Mouse (Mus musculus) liver, embryonic 14.5 days (tissue): ENCODE data around the gene Psmb7. TPM values are rescaled to one million over a fixed set of nuclear protein-coding genes. Genes with fewer than 3 reads are reported as not detected.

Experiments
- ATAC-seq: fragments of 200-750 bp; cut with Nextera tagmentation; 2 replicates; pipeline ENCODE4 v1.8.0; 2017; ENCODE audit warnings: moderate number of reproducible peaks, mild to moderate bottlenecking, moderate library complexity; ENCODE audit not compliant: insufficient read depth
- DNase-seq, 3 experiments: peaks; one replicate each; pipeline ENCODE4 v3.0.0-alpha.2; 2012 to 2013; ENCODE audit warnings: low read depth in 3 of 3, low spot score in 3 of 3
- H3K27ac ChIP-seq: fragments of 300-500 bp; sonication (generic); 2 replicates; pipeline ENCODE4 v1.5.1; 2014; ENCODE audit warnings: moderate library complexity, mild to moderate bottlenecking, control low read depth, inconsistent platforms
- H3K27me3 ChIP-seq: fragments of 300-500 bp; sonication (generic); 2 replicates; pipeline ENCODE4 v1.6.1; 2014; ENCODE audit warnings: mild to moderate bottlenecking, low read length, moderate library complexity; ENCODE audit not compliant: control insufficient read depth, insufficient read depth
- H3K36me3 ChIP-seq: fragments of 300-500 bp; sonication (generic); replicated peaks from 2 replicates; pipeline ENCODE4 v1.6.1; 2014; ENCODE audit warnings: low read depth; ENCODE audit not compliant: control insufficient read depth, insufficient read depth
- H3K4me1 ChIP-seq, 2 experiments: fragments of 200-500 bp in 1 of 2; fragments of 300-500 bp in 1 of 2; sonication (generic) in 1 of 2; replicated peaks; 2 replicates each; pipeline ENCODE4 v1.6.1; 2012 to 2014; ENCODE audit warnings: antibody characterized with exemption in 1 of 2, inconsistent platforms in 1 of 2, low read length in 1 of 2; ENCODE audit not compliant: control insufficient read depth in 2 of 2, insufficient read depth in 2 of 2
- H3K4me2 ChIP-seq: fragments of 300-500 bp; sonication (generic); 2 replicates; pipeline ENCODE4 v1.6.1; 2014; ENCODE audit warnings: low read depth, mild to moderate bottlenecking, control low read depth, moderate library complexity
- H3K4me3 ChIP-seq, 2 experiments: fragments of 200-500 bp in 1 of 2; fragments of 300-500 bp in 1 of 2; sonication (generic) in 1 of 2; 2 replicates each; pipeline ENCODE4 v1.5.1; 2012 to 2014; ENCODE audit warnings: low read depth in 2 of 2, low read length in 2 of 2, mild to moderate bottlenecking in 2 of 2, control low read depth in 1 of 2, inconsistent platforms in 1 of 2, moderate library complexity in 1 of 2; ENCODE audit not compliant: insufficient read depth in 1 of 2
- H3K9ac ChIP-seq: fragments of 300-500 bp; sonication (generic); replicated peaks from 2 replicates; pipeline ENCODE4 v1.6.1; 2014; ENCODE audit warnings: mild to moderate bottlenecking, control low read depth, moderate library complexity
- H3K9me3 ChIP-seq: fragments of 300-500 bp; sonication (generic); 2 replicates; pipeline ENCODE4 v1.6.1; 2016; ENCODE audit warnings: low read length, mixed read lengths; ENCODE audit not compliant: control insufficient read depth
- CTCF ChIP-seq: IDR thresholded peaks from 2 replicates; pipeline ENCODE4 v1.5.1; 2016; ENCODE audit warnings: antibody characterized with exemption, low read depth, control low read depth
- EP300 ChIP-seq: IDR thresholded peaks from 2 replicates; pipeline ENCODE4 v1.6.1; 2016; ENCODE audit warnings: antibody characterized with exemption, low read depth
- WGBS: fragments of 180-500 bp; shearing (Covaris S2); extraction: QIAGEN DNeasy Blood & Tissue Kit; methylation state at CpG from one replicate; pipeline ENCODE4 v1.1.7; 2014; ENCODE audit not compliant: insufficient replicate concordance; 5-methylcytosine and 5-hydroxymethylcytosine counted together
- polyA plus RNA-seq, 2 experiments: library from polyadenylated mRNA; depleted of rRNA in 1 of 2; stranded (reverse) in 1 of 2; unstranded in 1 of 2; fragments of >200 nt; fragmentation: Nextera tagmentation in 1 of 2; extraction: Ambion mirVana in 1 of 2; gene quantifications; 2 replicates each; pipeline versions ENCODE4 v1.2.1 to v1.2.3; 2012 to 2014

Gene Psmb7
- polyA plus RNA-seq, 2 experiments, result 152 to 179 TPM

DNA sequence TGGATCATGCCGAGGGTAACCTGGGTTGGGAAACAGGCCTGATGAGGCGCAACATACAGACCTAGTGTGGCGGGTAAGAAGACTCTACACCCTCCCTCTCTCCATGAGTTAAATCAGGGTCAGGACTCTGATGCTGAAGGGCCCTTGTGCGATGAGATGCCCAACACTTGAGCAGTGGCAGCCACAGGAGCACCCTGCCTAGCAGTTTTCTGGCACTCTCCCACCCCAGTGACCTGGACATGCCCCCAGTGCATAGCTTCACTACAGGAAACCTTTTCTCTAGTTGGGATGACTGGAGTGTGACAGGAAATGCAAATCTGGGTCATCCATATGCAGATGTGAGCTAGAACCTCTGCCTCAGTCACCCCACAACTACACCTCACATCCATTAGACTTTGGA is 88.2 kb downstream of the Psmb7 start:
- no peak overlapping the region for H3K27ac ChIP-seq
- H3K9ac ChIP-seq, result no peak overlapping the region
- 74% methylated on average over 4 of the region's 4 CpGs for WGBS
- H3K9me3 ChIP-seq, result no peaks in the 10 kb centered on the region
- H3K4me2 ChIP-seq, result no peak overlapping the region
- no peaks in the 10 kb centered on the region for H3K4me1 ChIP-seq
- ATAC-seq (no peak), DNase-seq (no peak)
- no peaks in the 10 kb centered on the region for H3K27me3 ChIP-seq
- TF ChIP-seq EP300, result no peak
- TF ChIP-seq CTCF, result no peak
- no peak overlapping the region for H3K4me3 ChIP-seq
- H3K36me3 ChIP-seq, result no peaks in the 10 kb centered on the region

DNA sequence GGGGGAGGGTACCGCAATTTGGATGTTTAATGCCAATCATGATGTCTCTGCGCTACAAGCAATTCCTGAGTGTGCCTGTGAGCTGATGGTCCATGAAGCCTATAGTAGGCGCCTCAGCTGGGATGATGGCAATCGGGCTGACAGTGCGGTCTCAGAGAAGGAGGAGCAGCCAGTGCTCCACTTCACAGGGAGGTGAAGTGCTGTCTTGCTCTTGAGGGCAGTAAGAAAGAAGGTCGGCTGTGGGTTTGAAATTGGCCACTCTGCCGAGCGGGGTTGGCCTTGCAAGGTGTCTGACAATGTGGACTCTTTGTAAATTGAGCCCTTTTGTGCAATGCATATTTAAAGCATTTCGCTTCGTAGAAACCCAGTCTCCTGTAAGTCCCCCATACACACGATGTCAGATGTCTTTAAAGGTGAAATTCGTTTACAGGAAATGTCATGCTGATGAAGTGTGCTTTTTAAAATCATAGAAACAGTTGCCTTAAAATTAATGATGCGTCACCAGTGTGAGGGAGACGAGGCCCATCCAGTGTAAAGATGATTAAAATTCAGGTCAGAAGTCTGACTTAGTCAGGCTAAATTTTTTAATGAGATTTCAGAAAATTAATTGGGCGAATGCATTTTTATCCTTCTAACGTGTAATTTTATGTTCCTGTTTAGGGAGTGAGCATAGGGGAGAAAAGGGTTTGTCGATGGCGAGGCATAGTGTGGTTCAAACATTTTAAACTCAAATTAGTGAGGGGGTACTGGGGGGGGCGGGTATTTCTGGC is 89.5 kb downstream of the Psmb7 start:
- no peak for ATAC-seq
- Histone ChIP-seq H3K27me3 (no peaks in the 10 kb centered on the region), H3K36me3 (no peaks in the 10 kb centered on the region), H3K4me3 (no peak overlapping the region), H3K9me3 (no peaks in the 10 kb centered on the region), H3K4me1 (no peaks in the 10 kb centered on the region), H3K4me2 (no peak overlapping the region), H3K9ac (no peak overlapping the region), H3K27ac (no peak overlapping the region)
- no peak for DNase-seq
- TF ChIP-seq CTCF (no peak), EP300 (no peak)
- WGBS, result 72% methylated on average over 19 of the region's 19 CpGs

- DNase-seq (no peak), ATAC-seq (no peak)
- Histone ChIP-seq H3K27ac (no peak overlapping the region), H3K4me3 (no peak overlapping the region), H3K9me3 (no peaks in the 10 kb centered on the region), H3K4me2 (no peak overlapping the region), H3K9ac (no peak overlapping the region), H3K4me1 (no peaks in the 10 kb centered on the region), H3K27me3 (no peaks in the 10 kb centered on the region), H3K36me3 (no peaks in the 10 kb centered on the region)
- TF ChIP-seq CTCF (no peak), EP300 (no peak)
- 87% methylated on average over 15 of the region's 15 CpGs for WGBS
These were observed 91.9 kb downstream of the Psmb7 start for GRCm38 (mm10) chr2:38552004-38552443.

GRCm38 (mm10) chr2:38547793-38548517 is 95.9 kb downstream of the Psmb7 start:
- Histone ChIP-seq H3K9ac (no peak overlapping the region), H3K4me2 (no peak overlapping the region), H3K9me3 (no peaks in the 10 kb centered on the region), H3K4me3 (no peak overlapping the region), H3K36me3 (no peaks in the 10 kb centered on the region), H3K27me3 (no peaks in the 10 kb centered on the region), H3K4me1 (peaks cover 3 to 16% of the 10 kb centered on the region in 2 experiments), H3K27ac (no peak overlapping the region)
- ATAC-seq, result no peak
- TF ChIP-seq CTCF (no peak), EP300 (no peak)
- 63% methylated on average over 11 of the region's 11 CpGs for WGBS
- no peak for DNase-seq

DNA sequence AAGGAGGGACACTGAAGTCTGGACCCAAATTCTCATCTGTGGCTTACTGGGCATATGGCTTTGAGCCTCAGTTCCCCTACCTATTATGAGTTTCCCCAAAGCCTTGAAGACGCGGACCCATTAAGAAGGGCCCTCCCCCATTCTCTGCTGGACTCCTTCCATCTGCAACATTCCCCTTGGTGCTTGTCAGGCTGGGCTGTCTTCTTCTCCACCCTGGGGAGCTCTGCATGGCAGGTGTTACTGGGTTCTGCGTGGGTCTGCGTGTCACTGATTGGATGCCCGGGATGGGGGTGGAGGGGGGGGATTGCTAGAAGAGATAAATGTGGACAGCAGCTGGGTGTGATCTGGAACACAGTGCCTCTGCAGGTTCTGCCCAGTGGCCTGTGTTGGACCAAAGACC is 97.1 kb downstream of the Psmb7 start:
- TF ChIP-seq CTCF, result no peak
- no peak for TF ChIP-seq EP300
- Histone ChIP-seq H3K4me2 (no peak overlapping the region), H3K27ac (no peak overlapping the region), H3K4me3 (no peak overlapping the region), H3K9me3 (no peaks in the 10 kb centered on the region), H3K9ac (no peak overlapping the region), H3K4me1 (peaks cover 8 to 22% of the 10 kb centered on the region in 2 experiments), H3K36me3 (no peaks in the 10 kb centered on the region), H3K27me3 (no peaks in the 10 kb centered on the region)
- ATAC-seq (no peak), DNase-seq (no peak)
- WGBS, result 68% methylated on average over 5 of the region's 5 CpGs
